Mouse (Mus musculus): ENCODE results near the gene Gal3st1. TPM values are rescaled to one million over a fixed set of nuclear protein-coding genes. Genes with fewer than 3 reads are reported as not detected.

Gal3st1 gene
- polyA plus RNA-seq, 1 experiment from 2014 or later, result 1.5 TPM

DNA sequence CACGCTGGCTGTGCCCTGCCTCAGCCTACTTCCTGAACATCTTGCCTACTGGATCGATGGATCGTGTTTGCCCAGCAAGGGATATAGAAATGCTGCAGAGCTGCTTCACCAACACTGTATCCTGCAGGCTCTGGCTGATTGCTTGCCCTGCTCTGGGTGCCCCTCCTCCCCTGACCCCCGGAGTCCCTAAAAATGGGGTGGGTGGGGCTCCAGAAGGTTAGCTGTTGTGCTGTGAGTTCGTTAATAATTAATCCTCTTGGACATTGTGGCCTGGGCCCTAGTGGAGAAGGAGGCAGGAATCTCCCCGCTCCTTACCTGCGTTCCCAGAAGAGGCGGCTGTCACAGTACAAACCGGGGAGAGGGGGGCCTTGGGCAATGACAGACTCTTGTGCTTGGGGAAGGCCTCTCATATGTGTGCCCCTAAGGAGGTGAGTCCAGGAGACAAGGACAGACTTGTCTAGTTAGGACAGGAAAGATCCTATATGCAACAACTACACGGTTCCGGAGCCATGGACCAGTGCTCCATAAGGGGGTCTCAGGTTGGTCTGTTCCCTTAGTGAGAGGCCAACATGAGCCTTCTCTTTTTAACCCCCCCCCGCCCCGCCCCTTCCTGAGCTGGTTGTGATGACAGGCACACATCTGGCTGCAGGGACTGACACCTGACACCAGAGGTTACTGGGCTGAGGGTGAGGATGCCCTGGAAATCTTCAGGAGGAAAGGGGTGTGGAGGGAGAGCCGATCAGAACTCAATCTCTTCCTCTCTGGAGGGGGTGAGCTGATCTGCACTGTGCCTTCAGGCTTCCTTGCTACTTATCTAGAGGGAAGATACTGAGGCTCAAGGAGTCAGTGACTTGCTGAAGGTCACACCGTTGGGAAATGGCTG, 668 bp downstream of the Gal3st1 start:
- Histone ChIP-seq H3K36me3 (peaks cover 8% of the 10 kb centered on the region), H3K9me3 (no peaks in the 10 kb centered on the region), H3K4me1 (peaks cover 6% of the 10 kb centered on the region), H3K4me3 (peak overlapping the region; percentile 41), H3K9ac (replicated peaks) (peak overlapping the region; percentile 43), H3K27ac (replicated peaks) (no peak overlapping the region), H3K4me2 (replicated peaks) (peak overlapping the region; percentile 57), H3K27me3 (peaks cover 11% of the 10 kb centered on the region; the same call in 1 of the 2 replicates)
- 11% methylated on average over 15 of the region's 15 CpGs for WGBS
- peak; percentile 53; the same call in 1 of the 2 replicates for ATAC-seq (replicated peaks)

DNA sequence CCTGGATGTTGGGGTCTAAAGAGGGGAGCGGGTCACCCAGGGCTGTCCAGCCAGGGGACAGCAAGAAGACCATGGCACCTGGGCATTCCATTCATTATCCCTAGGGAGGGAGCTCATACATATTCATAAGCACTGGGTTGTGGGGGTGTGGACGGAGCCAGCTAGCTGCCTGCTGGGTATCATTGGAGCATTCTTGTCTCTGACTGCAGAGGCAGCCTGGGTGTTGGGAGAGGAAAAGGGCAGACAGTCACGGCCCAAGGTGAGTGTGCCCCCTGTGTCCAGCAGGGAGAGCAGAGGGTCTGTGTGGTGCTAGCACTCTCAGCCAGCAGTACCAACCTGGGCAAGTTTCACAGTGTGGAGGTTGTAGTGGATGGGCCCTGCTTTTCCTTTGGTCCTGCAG, 6.3 kb downstream of the Gal3st1 start:
- H3K36me3 ChIP-seq, result no peaks in the 10 kb centered on the region
- peaks cover 4% of the 10 kb centered on the region; the same call in 1 of the 2 replicates for H3K27me3 ChIP-seq
- H3K9ac ChIP-seq (replicated peaks), result no peak overlapping the region
- WGBS, result 36% methylated on average over 3 of the region's 3 CpGs
- no peak overlapping the region for H3K27ac ChIP-seq (replicated peaks)
- no peaks in the 10 kb centered on the region for H3K4me1 ChIP-seq
- no peak for ATAC-seq (replicated peaks)
- no peaks in the 10 kb centered on the region for H3K9me3 ChIP-seq
- no peak overlapping the region for H3K4me3 ChIP-seq
- no peak overlapping the region for H3K4me2 ChIP-seq (replicated peaks)

DNA sequence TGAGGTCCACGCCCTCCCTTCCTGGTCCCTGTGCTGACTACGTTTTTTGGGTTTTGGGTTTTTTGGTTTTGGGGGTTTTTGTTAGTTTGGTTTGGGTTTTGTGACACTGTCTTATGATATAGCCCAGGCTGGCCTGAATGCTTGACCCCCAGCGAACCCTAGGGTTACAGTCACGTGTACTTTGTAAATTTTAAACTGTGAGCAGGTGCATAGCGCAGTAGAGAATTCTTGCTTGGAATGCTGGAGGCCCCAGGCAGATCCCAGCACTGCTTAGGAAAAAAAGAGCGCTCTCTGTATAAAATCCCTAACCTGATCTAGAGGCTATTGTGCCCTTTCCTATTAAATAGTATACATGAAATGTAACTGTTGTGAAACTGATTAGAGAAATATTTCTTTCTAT, 9.7 kb downstream of the Gal3st1 start:
- no peak overlapping the region for H3K4me3 ChIP-seq
- H3K27ac ChIP-seq (replicated peaks), result no peak overlapping the region
- no peak for ATAC-seq (replicated peaks)
- no peaks in the 10 kb centered on the region for H3K4me1 ChIP-seq
- H3K9ac ChIP-seq (replicated peaks), result no peak overlapping the region
- no peak overlapping the region for H3K4me2 ChIP-seq (replicated peaks)
- WGBS, result 84% methylated on average over 6 of the region's 6 CpGs
- H3K36me3 ChIP-seq, result no peaks in the 10 kb centered on the region
- peaks cover 16% of the 10 kb centered on the region for H3K27me3 ChIP-seq
- H3K9me3 ChIP-seq, result no peaks in the 10 kb centered on the region

DNA sequence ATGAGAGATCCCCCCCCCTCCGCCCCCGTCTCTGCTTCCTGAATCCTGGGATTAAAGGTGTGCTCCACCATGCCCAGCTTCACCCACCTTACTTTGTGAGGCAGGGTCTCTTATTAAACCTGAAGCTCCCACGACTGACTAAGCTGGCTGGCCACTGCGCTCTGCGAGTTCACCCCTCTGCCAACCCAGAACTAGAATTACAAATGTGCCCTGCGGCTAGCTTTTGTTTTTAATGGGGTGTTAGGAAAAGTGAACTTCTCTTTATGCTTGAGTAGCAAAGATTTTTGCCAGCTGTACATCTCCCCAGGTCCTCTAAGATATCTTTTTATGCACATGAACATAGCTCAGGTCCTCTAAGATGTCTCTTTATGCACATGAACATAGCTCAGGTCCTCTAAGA, 10.5 kb downstream of the Gal3st1 start:
- no peak overlapping the region for H3K9ac ChIP-seq (replicated peaks)
- peaks cover 24% of the 10 kb centered on the region for H3K27me3 ChIP-seq
- ATAC-seq (replicated peaks), result no peak
- no peak overlapping the region for H3K4me2 ChIP-seq (replicated peaks)
- H3K27ac ChIP-seq (replicated peaks), result no peak overlapping the region
- H3K9me3 ChIP-seq, result no peaks in the 10 kb centered on the region
- H3K4me3 ChIP-seq, result no peak overlapping the region
- no peaks in the 10 kb centered on the region for H3K36me3 ChIP-seq
- peaks cover 6% of the 10 kb centered on the region for H3K4me1 ChIP-seq
- 80% methylated on average over 6 of the region's 6 CpGs for WGBS

DNA sequence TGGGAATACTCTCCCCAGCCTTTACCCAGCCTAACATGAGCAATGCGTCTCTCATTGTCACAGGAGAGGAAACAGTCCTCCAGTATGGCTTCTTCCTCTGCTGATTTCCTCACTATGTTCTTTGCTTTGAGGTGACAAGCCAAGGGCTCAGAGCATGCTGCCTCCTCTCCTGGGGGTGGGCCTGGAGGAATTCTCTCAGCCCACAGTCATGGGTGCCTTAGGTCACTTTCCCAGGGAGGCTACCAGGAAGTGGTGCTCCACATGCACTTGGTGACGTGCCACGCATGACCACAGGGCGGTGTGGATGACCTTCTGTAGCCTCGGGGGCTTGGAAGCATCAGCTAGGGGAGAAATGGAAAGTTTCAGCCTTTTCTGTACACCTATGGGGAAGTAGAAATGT, 12.1 kb downstream of the Gal3st1 start:
- WGBS, result 87% methylated on average over 5 of the region's 5 CpGs
- peaks cover 6% of the 10 kb centered on the region for H3K4me1 ChIP-seq
- no peak for ATAC-seq (replicated peaks)

DNA sequence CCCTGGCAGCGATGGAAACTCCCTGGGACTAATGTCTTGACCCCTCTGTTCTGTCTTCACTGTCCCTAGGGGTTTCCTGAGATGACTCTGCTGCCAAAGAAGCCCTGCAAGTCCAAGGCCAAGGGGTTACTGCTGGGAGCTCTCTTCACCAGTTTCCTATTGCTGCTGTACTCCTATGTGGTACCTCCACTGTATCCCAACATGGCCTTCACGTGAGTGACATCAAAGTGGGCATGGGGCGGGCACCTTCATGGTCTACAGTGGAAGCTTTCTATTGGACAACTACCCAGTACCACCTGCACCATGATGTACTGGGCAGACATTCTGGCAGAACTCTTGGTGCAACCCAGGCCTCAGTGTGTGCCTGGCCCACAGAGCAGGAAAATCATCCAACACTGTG, 13.4 kb downstream of the Gal3st1 start:
- no peaks in the 10 kb centered on the region for H3K9me3 ChIP-seq
- WGBS, result 84% methylated on average over 3 of the region's 3 CpGs
- H3K27ac ChIP-seq (replicated peaks), result no peak overlapping the region
- ATAC-seq (replicated peaks), result no peak
- peaks cover 40% of the 10 kb centered on the region for H3K27me3 ChIP-seq
- peaks cover 6% of the 10 kb centered on the region for H3K4me1 ChIP-seq
- no peak overlapping the region for H3K4me2 ChIP-seq (replicated peaks)
- no peak overlapping the region for H3K9ac ChIP-seq (replicated peaks)
- H3K4me3 ChIP-seq, result no peak overlapping the region
- no peaks in the 10 kb centered on the region for H3K36me3 ChIP-seq

More for the DNA sequence above, 12.1 kb downstream of the Gal3st1 start:
- Histone ChIP-seq H3K9me3 (no peaks in the 10 kb centered on the region), H3K9ac (replicated peaks) (no peak overlapping the region), H3K27ac (replicated peaks) (no peak overlapping the region), H3K36me3 (no peaks in the 10 kb centered on the region), H3K4me2 (replicated peaks) (no peak overlapping the region), H3K27me3 (peaks cover 36% of the 10 kb centered on the region), H3K4me3 (no peak overlapping the region)

DNA sequence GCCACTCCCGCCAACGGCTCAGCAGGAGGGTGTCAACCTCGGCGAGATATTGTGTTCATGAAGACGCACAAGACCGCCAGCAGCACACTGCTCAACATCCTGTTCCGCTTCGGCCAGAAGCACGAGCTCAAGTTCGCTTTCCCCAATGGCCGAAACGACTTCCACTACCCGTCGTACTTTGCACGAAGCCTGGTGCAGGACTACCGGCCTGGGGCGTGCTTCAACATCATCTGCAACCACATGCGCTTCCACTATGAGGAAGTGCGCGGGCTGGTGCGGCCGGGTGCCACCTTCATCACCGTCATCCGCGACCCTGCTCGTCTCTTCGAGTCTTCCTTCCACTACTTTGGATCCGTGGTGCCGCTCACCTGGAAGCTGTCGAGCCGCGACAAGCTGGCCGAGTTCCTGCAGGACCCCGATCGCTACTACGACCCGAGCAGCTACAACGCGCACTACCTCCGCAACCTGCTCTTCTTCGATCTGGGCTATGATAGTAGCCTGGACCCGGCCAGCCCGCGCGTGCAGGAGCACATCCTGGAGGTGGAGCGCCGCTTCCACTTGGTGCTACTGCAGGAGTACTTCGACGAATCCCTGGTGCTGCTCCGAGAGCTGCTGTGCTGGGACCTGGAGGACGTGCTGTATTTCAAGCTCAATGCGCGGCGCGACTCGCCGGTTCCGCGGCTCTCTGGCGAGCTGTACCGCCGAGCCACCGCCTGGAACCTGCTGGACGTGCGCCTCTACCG, 14.7 kb downstream of the Gal3st1 start:
- no peak for ATAC-seq (replicated peaks)
- Histone ChIP-seq H3K27me3 (peaks cover 40% of the 10 kb centered on the region), H3K4me2 (replicated peaks) (peak overlapping the region; percentile 38), H3K36me3 (no peaks in the 10 kb centered on the region), H3K9ac (replicated peaks) (no peak overlapping the region), H3K4me1 (peaks cover 6% of the 10 kb centered on the region), H3K9me3 (no peaks in the 10 kb centered on the region), H3K4me3 (peak overlapping the region; percentile 30), H3K27ac (replicated peaks) (no peak overlapping the region)
- WGBS, result 8% methylated on average over 66 of the region's 66 CpGs

DNA sequence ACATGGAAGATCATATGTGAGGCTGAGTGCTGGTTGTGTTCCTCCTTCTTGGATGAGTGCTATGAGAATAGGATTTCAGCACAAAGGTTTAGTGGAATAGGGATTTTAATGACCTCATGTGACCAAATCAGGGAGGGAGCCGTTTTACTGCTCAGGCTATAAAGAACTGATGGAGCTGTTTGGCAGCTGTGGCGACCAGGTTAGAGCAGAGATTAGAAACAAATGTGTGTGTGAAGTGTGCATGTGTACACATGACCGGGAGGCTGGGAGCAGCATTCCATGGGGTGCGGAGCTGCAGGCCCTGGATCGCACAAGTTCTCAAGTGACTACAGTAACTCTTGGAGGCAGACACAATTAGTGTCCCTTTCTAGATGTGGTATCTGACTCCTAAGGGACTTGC, 16.1 kb downstream of the Gal3st1 start:
- peaks cover 6% of the 10 kb centered on the region for H3K4me1 ChIP-seq
- WGBS, result 71% methylated on average over 5 of the region's 5 CpGs
- H3K27me3 ChIP-seq, result peaks cover 40% of the 10 kb centered on the region
- no peak overlapping the region for H3K4me2 ChIP-seq (replicated peaks)
- no peak for ATAC-seq (replicated peaks)
- no peak overlapping the region for H3K4me3 ChIP-seq
- H3K9ac ChIP-seq (replicated peaks), result no peak overlapping the region
- H3K36me3 ChIP-seq, result no peaks in the 10 kb centered on the region
- no peak overlapping the region for H3K27ac ChIP-seq (replicated peaks)
- H3K9me3 ChIP-seq, result no peaks in the 10 kb centered on the region

DNA sequence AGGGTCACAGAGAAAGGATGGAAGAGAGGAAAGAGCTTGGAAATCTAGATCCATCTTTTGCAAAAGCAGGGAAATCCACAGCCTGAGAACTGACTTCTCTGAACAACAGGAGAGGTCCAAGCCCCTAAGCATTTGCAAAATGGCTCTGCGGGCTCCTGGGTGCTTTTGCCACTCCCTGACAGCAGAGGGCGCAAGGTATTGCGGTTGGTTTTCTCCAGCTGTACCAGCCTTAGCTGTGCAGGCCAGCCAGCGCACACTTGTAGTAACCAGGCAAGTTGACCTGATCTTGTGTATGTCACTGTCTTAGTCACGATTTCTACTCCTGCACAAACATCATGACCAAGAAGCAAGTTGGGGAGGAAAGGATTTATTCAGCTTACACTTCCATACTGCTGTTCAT, 18.2 kb downstream of the Gal3st1 start:
- WGBS, result 8% methylated on average over 5 of the region's 5 CpGs
- peaks cover 39% of the 10 kb centered on the region for H3K27me3 ChIP-seq
- H3K4me2 ChIP-seq (replicated peaks), result no peak overlapping the region
- H3K4me3 ChIP-seq, result no peak overlapping the region
- H3K27ac ChIP-seq (replicated peaks), result no peak overlapping the region
- H3K9ac ChIP-seq (replicated peaks), result no peak overlapping the region
- no peaks in the 10 kb centered on the region for H3K36me3 ChIP-seq
- ATAC-seq (replicated peaks), result peak; percentile 60; the same call in 1 of the 2 replicates
- H3K4me1 ChIP-seq, result peaks cover 6% of the 10 kb centered on the region
- no peaks in the 10 kb centered on the region for H3K9me3 ChIP-seq

DNA sequence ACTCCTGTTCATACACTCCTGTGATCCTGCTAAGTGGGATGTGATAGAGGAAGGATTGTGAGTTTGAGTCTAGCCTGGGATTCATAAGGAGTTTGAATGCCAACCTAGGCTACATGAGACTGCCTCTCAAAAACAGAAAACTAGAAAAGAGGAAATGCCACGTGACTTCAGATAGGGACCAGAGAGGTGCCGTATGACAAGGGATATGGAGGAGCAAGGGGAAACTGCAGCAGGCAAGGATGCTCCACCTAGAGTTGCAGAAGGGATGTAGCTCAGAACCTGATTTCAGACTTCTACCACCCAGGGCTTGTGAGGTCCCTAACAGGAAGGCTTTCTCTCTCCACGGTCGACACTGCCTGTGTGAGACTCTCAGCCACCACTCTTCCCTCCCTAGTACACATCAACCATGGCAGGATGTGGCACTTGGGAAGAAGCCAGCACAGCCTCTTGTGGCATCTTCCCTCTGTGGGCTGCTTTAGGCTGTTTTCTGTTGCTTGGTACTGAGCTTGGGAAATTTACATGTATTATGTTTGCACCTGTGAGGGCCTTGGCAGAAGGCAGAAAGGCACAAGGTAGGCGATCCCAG, 21.9 kb downstream of the Gal3st1 start:
- H3K27me3 ChIP-seq, result peaks cover 4% of the 10 kb centered on the region; the same call in 1 of the 2 replicates
- no peaks in the 10 kb centered on the region for H3K4me1 ChIP-seq
- no peak overlapping the region for H3K9ac ChIP-seq (replicated peaks)
- no peak overlapping the region for H3K27ac ChIP-seq (replicated peaks)
- ATAC-seq (replicated peaks), result no peak
- H3K9me3 ChIP-seq, result no peaks in the 10 kb centered on the region
- no peak overlapping the region for H3K4me2 ChIP-seq (replicated peaks)
- no peak overlapping the region for H3K4me3 ChIP-seq
- H3K36me3 ChIP-seq, result no peaks in the 10 kb centered on the region
- WGBS, result 62% methylated on average over 5 of the region's 5 CpGs

DNA sequence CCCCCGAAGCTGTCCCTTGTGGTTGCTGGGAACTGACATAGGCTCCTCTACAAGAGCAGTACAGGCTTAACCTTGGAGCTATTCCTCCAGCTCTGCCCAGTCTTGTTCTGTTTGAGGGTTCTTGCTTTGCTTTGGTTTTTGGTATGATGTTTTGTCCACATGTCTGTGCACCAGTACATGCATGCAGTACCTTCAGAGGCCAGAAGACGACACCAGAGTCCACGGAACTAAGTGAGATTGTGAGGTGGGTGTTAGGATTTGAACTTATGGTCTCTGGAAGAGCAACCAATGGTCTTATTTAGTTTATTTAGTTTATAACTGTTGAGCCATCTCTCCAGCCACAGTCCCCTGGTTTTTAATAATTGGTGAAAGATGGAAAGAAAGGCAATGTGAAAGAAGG, 23.0 kb downstream of the Gal3st1 start:
- ATAC-seq (replicated peaks), result no peak
- no peak overlapping the region for H3K27ac ChIP-seq (replicated peaks)
- no peak overlapping the region for H3K4me3 ChIP-seq
- no peaks in the 10 kb centered on the region for H3K9me3 ChIP-seq
- no peaks in the 10 kb centered on the region for H3K27me3 ChIP-seq
- no peaks in the 10 kb centered on the region for H3K4me1 ChIP-seq
- H3K9ac ChIP-seq (replicated peaks), result no peak overlapping the region
- H3K4me2 ChIP-seq (replicated peaks), result no peak overlapping the region
- WGBS, result 88% methylated on average over 3 of the region's 3 CpGs
- no peaks in the 10 kb centered on the region for H3K36me3 ChIP-seq

DNA sequence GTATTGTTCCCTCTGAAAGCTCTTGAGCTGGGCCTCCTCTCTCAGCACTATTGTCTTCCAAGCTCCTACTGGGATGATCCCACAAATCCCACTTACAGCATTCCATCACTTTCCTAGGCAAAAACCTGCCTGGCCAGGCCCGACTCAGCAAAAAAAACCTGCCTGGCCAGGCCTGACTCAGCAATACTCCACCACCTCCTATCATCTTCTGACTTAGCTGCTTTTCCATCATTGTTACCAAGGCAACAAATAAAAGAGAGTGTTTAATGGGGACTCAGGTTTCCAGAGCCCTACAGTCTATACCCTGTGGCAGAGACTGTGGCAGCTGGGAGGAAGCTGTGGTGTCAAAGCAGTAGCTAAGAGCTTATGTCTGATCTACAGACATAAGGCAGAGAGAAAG, 29.2 kb downstream of the Gal3st1 start:
- H3K4me2 ChIP-seq (replicated peaks), result no peak overlapping the region
- ATAC-seq (replicated peaks), result no peak
- H3K4me1 ChIP-seq, result no peaks in the 10 kb centered on the region
- no peaks in the 10 kb centered on the region for H3K36me3 ChIP-seq
- no peaks in the 10 kb centered on the region; the same call in 1 of the 2 replicates for H3K9me3 ChIP-seq
- no peaks in the 10 kb centered on the region for H3K27me3 ChIP-seq
- no peak overlapping the region for H3K27ac ChIP-seq (replicated peaks)
- no peak overlapping the region for H3K4me3 ChIP-seq
- no peak overlapping the region for H3K9ac ChIP-seq (replicated peaks)
- WGBS, result 57% methylated on average over 1 of the region's 1 CpGs

All from forebrain, embryonic 15.5 days (tissue).